Mouse (Mus musculus): ENCODE measurements around the gene Carmil2.
A peak's percentile ranks its signal among the peaks of the same experiment; 100 is the strongest.

Carmil2 gene

DNA sequence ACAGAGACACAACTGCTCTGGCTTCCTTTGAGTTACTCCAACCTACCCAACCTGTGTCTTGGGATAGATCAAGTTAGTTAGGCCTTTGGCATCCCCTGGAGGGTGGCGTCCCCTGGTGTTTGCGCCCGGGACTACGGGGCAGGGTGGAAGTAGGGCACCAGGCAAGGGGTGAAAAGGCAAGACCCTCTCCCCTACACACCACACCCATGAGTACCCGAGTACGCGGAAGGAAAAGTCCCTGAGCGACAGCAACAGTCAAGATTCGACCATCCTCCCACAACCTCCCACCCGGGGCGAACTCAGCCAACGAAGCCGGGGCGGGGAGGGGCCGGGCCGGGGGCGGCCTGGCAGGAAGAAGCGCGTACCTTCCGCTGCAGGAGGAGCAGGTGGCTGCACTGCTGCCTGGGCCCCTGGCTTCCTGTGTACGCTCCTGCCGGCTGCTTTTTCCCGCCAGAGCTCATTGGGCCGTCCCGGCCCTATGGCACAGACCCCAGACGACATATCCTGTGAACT is at the start of gene Carmil2:
Carmil2 (plus strand) TSS at position 479 of the 513 bp plus-strand sequence.
- DNase-seq (ENCODE audit: low spot score) = peak; percentile 58

DNA sequence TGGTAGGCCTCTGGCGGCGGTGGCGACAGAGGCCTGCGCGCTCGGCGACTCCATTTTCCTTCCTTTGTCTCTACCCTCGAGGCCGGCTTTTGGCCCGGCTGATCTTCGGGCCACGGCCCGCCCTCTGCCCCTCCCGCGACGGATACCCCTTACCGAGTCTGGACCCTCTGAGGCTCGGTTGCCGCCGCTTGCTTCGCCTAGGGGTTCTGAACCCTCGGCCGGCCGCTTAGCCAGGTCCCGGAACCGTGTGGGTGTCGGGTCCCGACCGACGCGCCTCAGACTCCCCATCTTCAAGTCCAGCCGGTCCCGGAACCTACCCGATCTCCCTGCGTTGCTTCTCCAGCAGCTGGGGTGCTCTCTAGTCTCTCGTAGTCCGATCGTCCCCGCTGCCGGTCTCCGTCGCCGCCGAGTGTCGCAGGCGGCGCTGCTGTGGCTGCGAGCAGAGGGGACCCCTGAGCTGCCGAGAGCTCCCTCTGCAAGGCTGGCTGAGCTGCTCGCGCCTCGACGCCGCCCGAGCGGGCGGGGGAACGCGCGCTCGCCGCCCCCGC is 49.0 kb upstream of the Carmil2 start, which contains the start of gene Agrp:
Agrp (minus strand) TSS at position 431 of the 548 bp plus-strand sequence.
- DNase-seq (ENCODE audit: low spot score) = no peak

DNA sequence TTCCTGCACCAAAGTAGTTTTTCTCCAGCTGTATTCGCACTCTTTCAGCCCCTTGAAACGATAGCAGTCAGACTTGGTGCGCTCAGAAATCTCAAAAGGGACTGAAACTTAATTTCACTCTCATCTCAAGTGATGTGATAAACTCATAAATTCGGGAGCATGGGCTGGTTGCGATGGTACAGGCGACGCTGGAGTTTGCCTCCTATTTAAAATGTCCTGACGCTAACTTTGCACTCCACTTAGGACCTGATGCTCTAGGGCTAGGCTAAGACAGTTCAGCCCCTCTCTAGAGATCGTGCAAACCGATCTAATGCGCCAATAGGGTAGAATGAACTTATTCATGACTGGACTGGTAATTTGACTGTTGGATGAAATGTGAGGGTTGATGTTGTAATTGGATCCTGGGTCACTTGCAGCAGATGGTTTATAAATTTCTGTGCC is 48.5 kb upstream of the Carmil2 start:
- DNase-seq (ENCODE audit: low spot score) = no peak

DNA sequence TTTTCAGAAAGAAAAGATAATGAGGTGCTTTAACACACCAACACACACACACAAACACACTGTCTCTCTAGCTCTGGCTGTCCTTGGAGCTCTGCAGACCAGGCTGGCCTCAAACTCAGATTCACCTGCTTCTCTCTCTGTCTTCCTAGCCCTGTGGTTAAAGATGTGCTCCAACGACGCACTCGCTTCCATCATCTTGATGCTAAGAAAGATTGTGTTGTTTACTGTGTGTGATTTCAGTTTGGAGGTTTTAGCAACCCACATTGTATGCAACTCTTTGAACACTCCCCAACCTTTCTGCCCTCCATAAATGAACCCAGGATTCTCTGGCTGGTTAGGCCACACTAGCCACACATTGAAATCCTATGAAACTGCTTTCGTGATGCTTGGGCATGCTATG is 47.6 kb upstream of the Carmil2 start:
- DNase-seq (ENCODE audit: low spot score) = no peak

DNA sequence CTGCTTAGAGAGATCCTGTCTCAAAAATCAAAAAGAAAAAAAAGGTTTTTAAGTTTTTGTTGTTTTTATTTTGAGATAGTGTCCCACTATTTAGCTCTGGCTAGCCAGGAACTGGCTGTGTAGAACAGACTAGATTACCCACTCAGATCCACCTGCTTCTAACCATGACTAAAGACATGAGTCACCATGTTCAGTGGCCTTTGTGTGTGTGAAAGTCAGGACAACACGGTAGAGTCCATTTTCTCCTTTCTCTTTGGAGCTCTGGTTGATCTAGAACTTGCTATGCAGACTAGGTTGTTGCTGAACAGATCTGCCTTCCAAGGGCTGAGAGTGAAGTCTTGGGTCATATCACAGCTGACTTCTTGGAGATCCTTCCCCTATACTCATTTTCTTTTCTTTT is 46.2 kb upstream of the Carmil2 start:
- DNase-seq (ENCODE audit: low spot score) = no peak

DNA sequence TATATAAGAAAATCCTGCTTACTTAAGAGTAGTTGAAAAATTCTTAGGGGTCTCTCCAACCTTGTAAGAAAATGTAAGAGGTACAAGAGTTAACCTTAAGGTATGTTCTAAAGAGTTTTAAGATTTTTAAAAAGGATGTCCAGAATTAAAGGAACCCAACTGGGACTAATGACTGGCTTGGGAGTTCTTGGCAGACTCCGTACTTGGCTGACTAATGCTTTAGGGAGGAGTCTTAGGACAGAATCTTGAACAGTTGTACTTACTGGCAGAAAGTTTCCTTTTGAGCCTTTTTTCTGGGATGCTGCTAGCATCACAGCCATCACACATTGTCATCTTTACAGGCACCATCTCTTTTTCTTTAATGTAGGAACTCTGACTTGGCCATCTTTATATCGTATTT is 45.6 kb upstream of the Carmil2 start:
- DNase-seq (ENCODE audit: low spot score) = no peak

DNA sequence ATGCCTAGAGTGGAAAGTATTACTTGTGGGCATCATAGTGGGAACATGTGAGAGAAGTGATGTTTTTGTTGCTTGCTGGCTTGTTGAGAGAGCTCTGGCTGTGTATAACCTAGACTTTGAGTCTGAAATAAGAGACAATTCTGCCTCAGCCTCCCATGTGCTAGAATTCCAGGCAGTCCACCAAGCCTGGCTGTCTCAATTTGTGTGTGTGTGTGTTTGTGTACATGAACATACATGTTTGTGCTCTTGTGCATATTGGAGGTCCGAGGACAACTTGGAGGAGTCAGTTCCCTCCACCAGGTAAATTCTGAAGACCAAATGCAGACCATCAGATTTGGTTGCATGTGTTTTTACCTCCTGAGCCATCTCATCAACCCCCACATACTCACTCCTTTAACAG is 40.9 kb upstream of the Carmil2 start:
- no peak for DNase-seq (ENCODE audit: low spot score)

DNA sequence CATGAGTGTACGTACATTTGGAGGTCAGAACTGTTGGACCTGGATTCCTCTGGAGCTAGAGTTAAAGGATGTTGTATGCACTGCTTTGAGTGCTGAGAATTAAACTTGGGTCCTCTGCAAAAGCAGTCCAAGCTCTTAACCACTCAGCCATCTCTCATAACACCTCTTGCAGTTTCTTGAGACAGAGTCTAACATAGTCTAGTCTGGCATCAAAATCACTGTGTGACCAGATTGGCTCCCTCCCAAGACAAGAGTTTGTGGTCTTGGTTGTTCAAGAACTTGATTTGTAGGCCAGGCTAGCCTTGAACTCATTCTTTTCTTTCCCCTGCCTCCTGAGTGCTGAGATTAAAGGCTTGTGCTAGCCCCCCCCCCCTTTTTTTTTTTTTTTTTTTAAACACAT is 37.1 kb upstream of the Carmil2 start:
- no peak for DNase-seq (ENCODE audit: low spot score)

DNA sequence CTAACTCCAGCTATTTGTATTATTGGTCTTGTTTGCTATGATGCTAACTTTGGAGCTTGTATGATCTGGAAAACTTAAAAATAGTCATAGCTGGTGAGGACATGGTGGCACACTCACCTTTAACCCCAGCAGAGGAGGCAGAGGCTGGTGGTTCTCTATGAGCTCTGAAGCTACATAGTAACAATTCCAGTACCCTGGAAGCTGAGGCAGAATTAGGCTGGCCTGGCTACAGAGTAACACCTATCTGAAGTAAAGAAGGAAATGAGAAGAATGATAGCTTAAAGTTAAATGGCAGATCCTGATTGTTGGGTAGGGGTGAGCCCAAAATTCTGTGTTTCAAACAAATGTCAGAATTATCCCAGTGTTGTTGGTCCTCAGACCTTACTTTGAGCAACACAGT is 28.4 kb upstream of the Carmil2 start:
- DNase-seq (ENCODE audit: low spot score) = no peak

DNA sequence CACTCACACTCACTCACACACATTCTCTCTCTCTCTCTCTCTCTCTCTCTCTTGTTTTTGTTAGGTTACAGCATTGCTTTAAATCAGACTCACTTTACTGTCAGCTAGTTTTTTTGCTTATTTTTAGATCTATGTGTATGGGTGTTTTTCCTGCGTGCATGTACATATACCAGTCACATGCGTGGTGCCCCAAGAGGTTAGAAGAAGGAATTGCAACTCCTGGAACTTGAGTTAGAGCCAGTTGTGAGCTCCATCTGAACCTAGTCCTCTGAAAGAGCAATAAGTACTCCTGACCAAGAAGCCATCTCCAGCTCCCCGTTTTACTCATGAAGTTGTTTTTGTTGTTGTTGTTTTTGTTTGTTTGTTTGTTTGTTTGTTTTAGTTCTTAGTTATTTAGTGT is 24.9 kb upstream of the Carmil2 start:
- no peak for DNase-seq (ENCODE audit: low spot score)

DNA sequence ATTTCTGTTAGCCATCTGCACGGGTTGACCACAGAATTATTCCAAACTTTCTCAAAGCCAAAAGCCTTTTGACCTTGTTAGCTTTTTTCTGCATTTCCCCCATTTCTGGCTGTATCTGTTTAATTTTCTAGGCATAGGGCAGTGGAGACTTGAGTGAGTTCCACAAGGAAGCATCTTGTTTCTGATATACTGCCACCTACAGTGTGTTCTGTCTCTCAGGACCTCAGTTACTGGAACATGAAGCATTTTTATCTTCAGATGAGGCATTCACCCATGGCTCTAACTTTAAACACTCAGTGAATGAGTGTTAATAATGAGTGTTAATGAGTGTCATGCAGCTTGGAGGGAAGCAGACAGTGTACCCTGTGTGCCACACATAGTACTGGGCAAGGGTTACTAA is 8.2 kb upstream of the Carmil2 start:
- DNase-seq (ENCODE audit: low spot score) = no peak

DNA sequence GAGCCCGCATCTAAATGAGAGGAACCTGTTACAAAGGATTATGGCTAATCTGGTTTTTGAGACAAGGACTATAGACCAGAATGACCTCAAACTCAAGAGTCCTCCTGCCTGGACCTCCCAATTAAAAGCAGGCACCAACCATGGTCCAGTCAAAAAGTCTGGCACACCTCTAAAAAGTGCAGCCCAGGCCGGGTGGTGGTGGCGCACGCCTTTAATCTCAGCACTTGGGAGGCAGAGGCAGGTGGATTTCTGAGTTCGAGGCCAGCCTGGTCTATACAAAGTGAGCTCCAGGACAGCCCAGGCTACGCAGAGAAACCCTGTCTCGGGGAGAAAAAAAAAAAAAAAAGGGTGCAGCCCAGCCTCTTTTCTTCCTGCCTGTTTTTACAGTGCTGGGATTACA is 749 bp upstream of the Carmil2 start:
- no peak for DNase-seq (ENCODE audit: low spot score)

DNA sequence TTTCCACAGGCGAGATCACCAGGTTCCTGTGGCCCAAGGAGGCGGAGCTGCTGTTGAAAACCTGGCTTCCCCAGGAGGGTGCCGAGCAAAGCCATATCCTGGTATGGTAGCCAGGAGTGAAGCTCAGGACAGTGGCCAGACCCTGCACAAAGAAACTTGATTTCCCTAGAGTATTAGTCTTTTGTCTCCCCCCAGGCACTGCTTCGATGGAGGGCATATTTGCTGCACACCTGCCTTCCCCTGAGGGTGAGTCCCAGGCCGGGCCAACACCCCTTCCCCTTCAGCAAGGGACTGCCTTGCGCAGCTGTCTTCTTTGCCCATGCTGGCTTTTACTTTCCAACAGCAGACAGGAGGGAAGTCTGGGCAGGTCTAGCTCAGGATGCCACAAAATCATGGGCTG is 477 bp downstream of the Carmil2 start:
- DNase-seq (ENCODE audit: low spot score) = no peak

DNA sequence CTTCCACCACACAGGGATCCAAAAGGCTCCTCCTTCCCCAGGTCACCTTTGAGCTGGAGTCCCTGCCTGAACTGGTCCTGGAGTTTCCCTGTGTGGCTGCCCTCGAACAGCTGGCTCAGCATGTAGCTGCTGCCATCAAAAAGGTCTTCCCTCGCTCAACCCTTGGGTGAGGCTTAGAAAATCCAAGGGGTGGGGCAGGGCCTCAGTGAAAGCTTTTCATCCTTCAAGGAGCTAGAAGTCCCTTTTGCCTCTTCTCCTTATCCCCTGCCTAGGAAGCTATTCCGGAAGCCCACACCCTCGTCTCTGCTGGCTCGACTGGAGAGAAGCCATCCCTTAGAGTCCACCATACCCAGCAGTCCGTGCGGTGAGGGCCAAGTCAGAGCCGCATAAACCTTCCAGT is 1.4 kb downstream of the Carmil2 start:
- no peak for DNase-seq (ENCODE audit: low spot score)

DNA sequence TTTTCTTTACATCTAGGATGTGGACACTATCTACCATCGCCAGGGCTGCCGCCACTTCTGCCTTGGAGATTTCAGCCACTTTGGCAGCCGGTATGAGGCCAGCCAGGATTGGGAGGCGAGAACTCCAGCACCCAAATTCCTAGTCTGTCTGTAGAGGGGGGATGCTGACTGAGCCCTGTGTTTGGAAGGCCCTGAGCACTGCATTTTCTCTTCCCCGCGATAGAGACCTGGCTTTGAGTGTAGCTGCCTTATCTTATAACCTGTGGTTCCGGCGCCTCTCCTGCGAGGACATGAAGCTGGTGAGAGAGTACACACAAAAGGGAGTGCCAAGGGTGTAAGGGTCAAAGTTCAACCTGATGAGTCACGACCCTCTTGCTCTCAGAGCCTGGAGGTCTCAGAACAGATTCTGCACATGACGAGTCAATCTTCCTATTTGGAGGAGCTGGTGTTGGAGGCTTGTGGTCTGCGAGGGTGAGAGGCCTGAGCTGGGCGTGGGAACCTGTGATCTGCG is 2.2 kb downstream of the Carmil2 start:
- DNase-seq (ENCODE audit: low spot score) = no peak

DNA sequence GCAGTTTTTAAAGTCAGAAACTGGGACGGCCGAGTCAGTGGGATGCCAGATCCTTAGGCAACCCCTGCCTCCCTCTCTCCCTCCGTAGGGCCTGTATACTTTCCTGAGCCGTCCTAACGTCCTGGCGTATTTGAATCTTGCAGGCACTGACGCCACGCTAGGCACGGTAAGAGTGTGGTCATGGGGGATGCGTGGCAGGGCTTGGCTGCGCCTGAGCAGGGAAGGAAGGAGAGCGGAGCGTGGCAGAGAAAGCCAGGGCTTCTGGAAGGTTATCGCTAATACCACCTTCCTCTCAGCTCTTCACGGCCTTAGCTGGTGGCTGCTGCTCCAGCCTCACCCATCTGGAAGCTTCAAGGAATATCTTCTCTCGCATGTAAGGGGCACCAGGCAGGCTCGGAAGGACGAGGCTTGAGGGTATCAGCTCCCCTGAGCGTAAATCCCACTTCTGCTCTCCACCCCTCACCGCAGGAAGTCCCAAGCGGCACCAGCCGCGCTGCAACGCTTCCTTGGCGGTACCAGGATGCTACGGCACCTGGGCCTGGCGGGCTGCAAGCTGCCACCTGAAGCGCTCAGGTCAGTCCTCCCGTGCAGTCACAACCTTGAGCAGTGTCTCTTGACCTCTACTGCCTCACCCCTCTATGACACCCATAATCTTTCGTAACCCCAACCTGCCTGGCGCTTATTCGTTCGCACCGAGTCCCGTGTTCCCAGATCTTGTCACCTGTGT is 3.3 kb downstream of the Carmil2 start:
- no peak for DNase-seq (ENCODE audit: low spot score)

DNA sequence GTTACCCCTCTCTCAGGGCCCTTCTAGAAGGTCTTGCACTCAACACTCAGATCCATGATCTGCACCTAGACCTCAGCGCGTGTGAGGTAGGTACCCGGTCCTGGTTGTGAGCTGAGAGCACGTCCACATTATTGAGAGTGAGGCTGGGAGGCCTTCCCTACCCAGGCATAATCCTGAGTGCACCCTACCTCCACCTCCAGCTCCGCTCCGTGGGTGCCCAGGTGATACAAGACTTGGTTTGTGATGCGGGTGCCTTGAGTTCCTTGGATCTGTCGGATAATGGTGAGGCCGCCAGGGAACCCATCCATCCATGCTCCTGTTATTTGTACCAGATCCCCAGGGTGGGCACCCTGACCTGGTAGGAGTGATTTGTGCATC is 3.9 kb downstream of the Carmil2 start:
- DNase-seq (ENCODE audit: low spot score) = no peak

DNA sequence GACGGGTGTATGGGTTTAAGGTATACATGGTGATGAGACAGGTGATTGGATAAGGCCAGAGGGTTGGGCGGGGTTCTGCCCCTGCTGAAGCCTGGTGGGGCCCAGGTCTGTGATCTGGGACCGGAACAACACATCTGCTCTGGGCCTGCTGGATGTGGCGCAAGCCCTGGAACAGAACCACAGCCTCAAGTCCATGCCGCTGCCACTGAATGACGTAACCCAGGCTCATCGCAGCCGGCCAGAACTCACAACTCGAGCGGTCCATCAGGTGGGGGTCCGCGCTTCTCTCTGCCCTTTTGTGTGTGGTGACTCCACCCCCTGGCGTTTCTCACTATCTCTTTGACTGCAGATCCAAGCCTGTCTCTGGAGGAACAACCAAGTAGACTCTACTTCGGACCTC is 4.9 kb downstream of the Carmil2 start:
- DNase-seq (ENCODE audit: low spot score) = no peak

DNA sequence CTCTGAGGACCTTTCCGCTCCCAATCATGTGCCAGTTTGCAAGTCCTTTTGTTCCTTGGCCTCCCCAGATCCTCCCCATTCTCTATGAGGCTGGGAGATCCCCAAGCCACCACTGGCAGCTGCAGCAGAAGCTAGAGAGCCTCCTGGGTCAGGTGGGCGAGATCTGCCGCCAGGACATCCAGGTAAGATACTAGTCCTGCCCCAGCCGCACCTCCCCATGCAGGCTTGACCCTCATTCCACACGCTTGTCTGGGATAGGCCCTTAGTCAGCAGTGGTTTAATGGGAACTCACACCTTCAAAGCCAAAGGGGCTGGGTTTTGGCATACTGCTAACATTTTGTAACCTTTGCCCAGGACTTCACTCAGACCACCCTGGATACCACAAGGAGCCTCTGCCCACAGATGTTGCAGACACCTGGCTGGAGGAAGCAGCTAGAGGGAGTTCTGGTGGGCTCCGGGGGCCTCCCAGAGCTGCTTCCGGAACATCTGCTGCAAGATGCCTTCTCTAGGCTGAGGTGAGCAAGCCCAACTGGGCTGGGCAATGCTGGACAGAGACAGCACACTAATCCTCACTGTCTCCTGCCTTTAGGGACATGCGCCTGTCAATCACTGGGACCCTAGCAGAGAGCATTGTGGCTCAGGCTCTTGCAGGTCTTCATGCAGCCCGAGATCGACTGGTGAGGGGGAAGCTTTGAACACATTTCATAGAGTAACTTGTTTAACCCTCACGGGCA is 6.5 kb downstream of the Carmil2 start:
- no peak for DNase-seq (ENCODE audit: low spot score)

DNA sequence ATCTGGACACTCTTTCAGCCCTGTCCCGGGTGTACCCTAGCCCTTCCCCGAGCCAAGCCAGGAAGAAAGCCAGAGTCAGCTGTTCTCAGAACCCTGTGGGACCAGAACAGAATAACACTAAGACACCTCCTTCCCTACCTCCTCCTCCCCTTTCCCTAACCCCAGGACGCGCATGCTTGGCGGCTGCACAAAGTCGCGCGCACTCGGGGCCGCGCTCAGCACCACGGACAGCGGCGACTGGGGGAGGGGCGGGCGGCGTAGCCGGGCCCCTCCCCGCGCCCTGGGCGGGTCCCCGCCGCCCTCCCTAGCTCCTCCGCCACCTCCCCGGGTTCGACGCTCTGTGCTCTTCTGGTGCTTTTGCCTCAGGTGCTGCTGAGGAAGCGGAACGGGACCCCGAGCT is 7.6 kb downstream of the Carmil2 start:
- peak; percentile 72 for DNase-seq (ENCODE audit: low spot score)

DNA sequence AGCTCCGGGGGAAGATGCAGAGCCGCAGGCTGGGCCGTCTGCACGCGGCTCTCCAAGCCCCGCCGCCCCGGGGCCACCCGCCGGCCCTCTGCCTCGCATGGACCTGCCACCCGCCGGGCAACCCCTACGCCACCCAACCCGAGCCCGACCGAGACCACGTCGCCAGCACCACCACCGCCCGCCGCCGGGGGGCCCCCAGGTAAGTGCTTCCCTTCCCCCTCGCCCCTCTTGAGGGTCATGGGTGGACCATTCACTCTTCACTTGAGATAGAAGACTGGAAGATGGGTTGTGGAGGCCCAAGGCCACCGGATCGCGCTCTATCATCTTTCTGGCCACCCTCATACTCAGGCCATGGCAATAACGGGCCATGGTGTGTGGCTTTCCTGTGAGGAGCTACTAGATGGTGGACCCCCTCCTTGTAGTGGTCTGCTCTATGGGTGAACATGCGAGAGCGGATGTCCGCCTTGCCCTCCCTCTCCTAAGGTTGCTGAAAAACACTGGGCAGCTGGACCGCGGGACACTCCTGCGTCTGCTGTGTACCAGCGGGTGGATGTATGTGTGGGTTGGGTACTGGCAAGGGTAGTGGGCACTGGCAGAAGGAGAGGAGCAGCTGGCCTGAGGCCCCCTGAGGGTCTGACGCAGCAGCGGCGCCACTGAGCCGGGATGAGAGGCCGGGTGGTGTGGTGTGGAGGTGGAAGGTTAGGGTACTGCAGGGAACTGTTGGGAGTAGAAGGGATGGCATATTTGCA is 8.2 kb downstream of the Carmil2 start:
- no peak for DNase-seq (ENCODE audit: low spot score)

DNA sequence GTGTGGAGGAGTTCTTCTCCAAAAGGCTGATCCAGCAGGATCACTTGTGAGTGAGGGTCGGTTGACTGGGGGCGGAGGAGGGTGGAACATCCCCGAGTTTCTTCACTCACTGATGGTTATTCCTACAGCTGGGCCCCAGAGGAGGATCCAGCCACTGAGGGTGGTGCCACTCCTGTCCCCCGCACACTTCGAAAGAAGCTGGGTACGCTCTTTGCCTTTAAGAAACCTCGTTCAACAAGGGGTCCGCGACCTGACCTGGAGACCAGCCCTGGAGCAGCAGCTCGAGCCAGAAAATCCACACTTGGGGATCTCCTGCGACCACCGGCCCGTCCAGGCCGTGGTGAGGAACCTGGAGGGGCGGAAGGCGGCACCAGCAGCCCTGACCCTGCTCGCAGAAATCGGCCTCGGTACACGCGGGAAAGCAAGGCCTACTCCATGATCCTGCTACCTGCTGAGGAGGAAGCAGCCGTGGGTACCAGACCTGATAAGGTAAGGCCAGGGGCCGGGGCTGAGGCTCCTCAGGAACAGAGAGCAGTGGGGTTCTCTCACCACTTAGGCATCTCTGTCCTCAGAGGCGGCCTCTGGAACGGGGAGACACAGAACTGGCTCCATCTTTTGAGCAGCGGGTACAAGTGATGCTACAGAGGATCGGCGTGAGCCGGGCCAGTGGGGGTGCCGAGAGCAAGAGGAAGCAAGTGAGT is 9.2 kb downstream of the Carmil2 start:
- no peak for DNase-seq (ENCODE audit: low spot score)
